Mouse (Mus musculus): ENCODE measurements at regions not wholly inside any gene's neighbourhood (a gene's known extent, or its start where the extent isn't known, plus 50 kb on each side); places are given as distances from the start of the nearest gene placed in this dataset.

GRCm38 (mm10) chr5:91206569-91207490 is 67.4 kb downstream of the Areg start:
- TF ChIP-seq CTCF (IDR thresholded peaks at IDR 0.05; ENCODE audit: borderline replicate concordance, control insufficient read depth, extremely low read depth, insufficient read depth, low read length, poor library complexity): no peak
- no peak for TF ChIP-seq POLR2A (IDR thresholded peaks at IDR 0.05; ENCODE audit: control insufficient read depth, extremely low read depth, insufficient read depth, low read length, poor library complexity)

Measured in thymus, adult 2 months (tissue).